Mouse (Mus musculus): ENCODE results near the gene Cd40.
A peak's percentile ranks its signal among the peaks of the same experiment; 100 is the strongest.

The Cd40 gene

GRCm38 (mm10) chr2:165059961-165060360 lies 4.5 kb downstream of the Cd40 start:
- no peak for DNase-seq

- DNase-seq: no peak
Measured at GRCm38 (mm10) chr2:165061638-165062433, 6.4 kb downstream of the Cd40 start.

- no peak for DNase-seq
Measured at GRCm38 (mm10) chr2:165064489-165064888, 9.1 kb downstream of the Cd40 start.

- DNase-seq: no peak
Measured at GRCm38 (mm10) chr2:165068806-165069205, 13.4 kb downstream of the Cd40 start.

- peak; percentile 86 for DNase-seq
Measured at GRCm38 (mm10) chr2:165070096-165070816, 14.8 kb downstream of the Cd40 start.

GRCm38 (mm10) chr2:165073381-165073781 lies 18.0 kb downstream of the Cd40 start:
- DNase-seq: peak; percentile 94

GRCm38 (mm10) chr2:165074081-165074884 lies 18.9 kb downstream of the Cd40 start:
- peak; percentile 95 for DNase-seq

- DNase-seq: peak; percentile 92
Measured at GRCm38 (mm10) chr2:165074937-165075336, 19.5 kb downstream of the Cd40 start.

- DNase-seq: no peak
Measured at GRCm38 (mm10) chr2:165077055-165077454, 21.6 kb downstream of the Cd40 start.

GRCm38 (mm10) chr2:165078045-165078444 lies 22.6 kb downstream of the Cd40 start:
- DNase-seq: no peak

GRCm38 (mm10) chr2:165078605-165079004 lies 23.2 kb downstream of the Cd40 start:
- DNase-seq: no peak

GRCm38 (mm10) chr2:165080657-165081056 lies 25.2 kb downstream of the Cd40 start:
- DNase-seq: no peak

- DNase-seq: no peak
Measured at GRCm38 (mm10) chr2:165081257-165081656, 25.8 kb downstream of the Cd40 start.

- no peak for DNase-seq
Measured at GRCm38 (mm10) chr2:165086634-165087033, 31.2 kb downstream of the Cd40 start.

- DNase-seq: no peak
Measured at GRCm38 (mm10) chr2:165089470-165089869, 34.0 kb downstream of the Cd40 start.

GRCm38 (mm10) chr2:165090650-165091049 lies 35.2 kb downstream of the Cd40 start, which contains the start of gene 1700025C18Rik:
Gene 1700025C18Rik (minus strand): TSS chr2:165090750.
- no peak for DNase-seq

- no peak for DNase-seq
Measured at GRCm38 (mm10) chr2:165091433-165091965, 36.1 kb downstream of the Cd40 start.

GRCm38 (mm10) chr2:165092393-165092792 lies 37.0 kb downstream of the Cd40 start:
- no peak for DNase-seq

GRCm38 (mm10) chr2:165096367-165096766 lies 40.9 kb downstream of the Cd40 start:
- no peak for DNase-seq

GRCm38 (mm10) chr2:165098861-165099260 lies 43.4 kb downstream of the Cd40 start:
- DNase-seq: no peak

GRCm38 (mm10) chr2:165100749-165101148 lies 45.3 kb downstream of the Cd40 start:
- DNase-seq: no peak

GRCm38 (mm10) chr2:165102920-165103319 lies 47.5 kb downstream of the Cd40 start:
- DNase-seq: no peak

GRCm38 (mm10) chr2:165105513-165106079 lies 50.2 kb downstream of the Cd40 start:
- no peak for DNase-seq
